Mouse (Mus musculus) myocyte (in vitro differentiated cells): ENCODE results near the gene Xrcc6. TPM values are rescaled to one million over a fixed set of nuclear protein-coding genes. Genes with fewer than 3 reads are reported as not detected.

Experiments used
- H3K27me3 ChIP-seq: one replicate; pipeline ENCODE4 v1.6.1; 2011; ENCODE audit not compliant: control insufficient read depth, insufficient read depth, insufficient read length
- H3K36me3 ChIP-seq: one replicate; pipeline ENCODE4 v1.6.1; 2011; ENCODE audit not compliant: control insufficient read depth, insufficient read depth
- H3K4me2 ChIP-seq: one replicate; pipeline ENCODE4 v1.6.1; 2011; ENCODE audit warnings: low read depth, control low read depth
- H3K4me3 ChIP-seq: one replicate; pipeline ENCODE4 v1.5.1; 2011; ENCODE audit warnings: mild to moderate bottlenecking, control low read depth, moderate library complexity
- H3K79me2 ChIP-seq: one replicate; pipeline ENCODE4 v1.6.1; 2011; ENCODE audit not compliant: control insufficient read depth, insufficient read depth
- H3ac ChIP-seq: one replicate; pipeline ENCODE4 v1.6.1; 2011; ENCODE audit not compliant: control insufficient read depth, insufficient read length
- CEBPB ChIP-seq: IDR thresholded peaks from 2 replicates; pipeline ENCODE4 v1.6.1; 2011; ENCODE audit warnings: mild to moderate bottlenecking, moderate library complexity; ENCODE audit not compliant: poor library complexity, insufficient read depth, severe bottlenecking
- E2F4 ChIP-seq: IDR thresholded peaks from one replicate; pipeline ENCODE4 v1.6.1; 2011; ENCODE audit warnings: mild to moderate bottlenecking, control low read depth, moderate library complexity; ENCODE audit not compliant: insufficient read depth
- MAX ChIP-seq: IDR thresholded peaks from one replicate; pipeline ENCODE4 v1.6.1; 2011; ENCODE audit warnings: low read depth, mild to moderate bottlenecking, control low read depth
- MYOD1 ChIP-seq, 3 experiments: IDR thresholded peaks; one replicate each; pipeline ENCODE4 v1.6.1; 2011; ENCODE audit warnings: control low read depth in 2 of 3, low read depth in 2 of 3, mild to moderate bottlenecking in 2 of 3, moderate library complexity in 1 of 3; ENCODE audit not compliant: insufficient read length in 2 of 3, control insufficient read depth in 1 of 3
- MYOG ChIP-seq, 3 experiments: IDR thresholded peaks; one replicate each; pipeline ENCODE4 v1.6.1; 2011; ENCODE audit warnings: control low read depth in 2 of 3, low read depth in 2 of 3, mild to moderate bottlenecking in 2 of 3; ENCODE audit not compliant: insufficient read length in 2 of 3, control insufficient read depth in 1 of 3, insufficient read depth in 1 of 3
- POLR2A ChIP-seq: IDR thresholded peaks from one replicate; pipeline ENCODE4 v1.6.1; 2011; ENCODE audit warnings: low read depth, mild to moderate bottlenecking, control low read depth, moderate library complexity; ENCODE audit not compliant: insufficient read length
- POLR2AphosphoS2 ChIP-seq: IDR thresholded peaks from one replicate; pipeline ENCODE4 v1.6.1; 2011; ENCODE audit warnings: low read depth, control low read depth; ENCODE audit not compliant: insufficient read length
- REST ChIP-seq: IDR thresholded peaks from one replicate; pipeline ENCODE4 v1.6.1; 2011; ENCODE audit warnings: mild to moderate bottlenecking, control low read depth, moderate library complexity; ENCODE audit not compliant: insufficient read depth, insufficient read length
- SRF ChIP-seq: IDR thresholded peaks from one replicate; pipeline ENCODE4 v1.6.1; 2011; ENCODE audit warnings: low read depth; ENCODE audit not compliant: control insufficient read depth, insufficient read length
- TCF12 ChIP-seq: IDR thresholded peaks from one replicate; pipeline ENCODE4 v1.6.1; 2011; ENCODE audit warnings: mild to moderate bottlenecking, control low read depth; ENCODE audit not compliant: poor library complexity, insufficient read depth, severe bottlenecking
- TCF3 ChIP-seq: IDR thresholded peaks from one replicate; pipeline ENCODE4 v1.6.1; 2011; ENCODE audit warnings: low read depth, control low read depth; ENCODE audit not compliant: insufficient read length
- USF1 ChIP-seq: IDR thresholded peaks from one replicate; pipeline ENCODE4 v1.6.1; 2011; ENCODE audit warnings: low read depth, mild to moderate bottlenecking, control low read depth, moderate library complexity
- polyA plus RNA-seq: library from polyadenylated mRNA; unstranded; fragments of >200 nt; fragmentation: generic; extraction: Trizol; gene quantifications from one replicate; pipeline ENCODE4 v1.2.1, GENCODE M21; 2012; ENCODE audit warnings: missing spikeins

The Xrcc6 gene
- polyA plus RNA-seq = 46.3 TPM

DNA sequence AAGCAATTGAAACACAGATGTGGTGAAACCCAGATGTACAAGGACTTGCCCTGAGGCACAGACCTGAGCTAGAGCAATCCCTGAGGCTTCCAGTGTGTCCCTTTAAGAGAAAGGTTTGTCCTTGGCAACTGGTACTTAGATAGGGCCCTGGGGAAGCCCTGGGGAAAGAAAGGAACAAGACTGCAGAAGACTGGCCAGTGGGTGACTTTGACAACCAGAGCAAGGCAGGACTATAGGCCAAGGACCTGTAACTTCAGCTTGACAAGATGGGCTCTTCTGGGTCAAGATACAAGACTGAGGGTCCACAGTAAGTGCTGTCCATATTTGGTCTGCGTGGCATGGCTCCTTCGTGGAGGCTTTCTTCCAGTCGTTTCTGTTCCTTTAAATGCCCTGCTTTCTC, at the start of gene Xrcc6:
Xrcc6 (plus strand) TSS at position 190 of the 400 bp plus-strand sequence.
- Histone ChIP-seq H3K4me2 (no peak within 1 kb of the TSS), H3ac (no peak within 1 kb of the TSS), H3K27me3 (no peaks in the 10 kb centered on the region), H3K36me3 (no peaks in the 10 kb centered on the region), H3K4me3 (no peak within 1 kb of the TSS), H3K79me2 (no peaks in the 10 kb centered on the region)
- TF ChIP-seq POLR2A (no peak), MYOD1 (IDR thresholded peaks at IDR 0.05; ENCODE audit: control insufficient read depth in 1 of 3, insufficient read length in 2 of 3, low read depth in 2 of 3) (no peak), CEBPB (no peak), TCF3 (no peak), REST (no peak), POLR2AphosphoS2 (no peak), E2F4 (no peak), TCF12 (no peak), MYOG (IDR thresholded peaks at IDR 0.05; ENCODE audit: control insufficient read depth in 1 of 3, insufficient read depth in 1 of 3, insufficient read length in 2 of 3, low read depth in 2 of 3) (no peak), USF1 (no peak), SRF (no peak), MAX (no peak)

GRCm38 (mm10) chr15:81938246-81938645, 49.4 kb upstream of the Xrcc6 start:
- Histone ChIP-seq H3K27me3 (no peaks in the 10 kb centered on the region), H3ac (no peak overlapping the region), H3K4me2 (peak overlapping the region; percentile 82), H3K79me2 (no peaks in the 10 kb centered on the region), H3K4me3 (peak overlapping the region; percentile 33), H3K36me3 (no peaks in the 10 kb centered on the region)
- TF ChIP-seq MAX (no peak), TCF12 (no peak), TCF3 (no peak), POLR2AphosphoS2 (no peak), SRF (no peak), MYOD1 (IDR thresholded peaks at IDR 0.05; ENCODE audit: control insufficient read depth in 1 of 3, insufficient read length in 2 of 3, low read depth in 2 of 3) (no peak), CEBPB (no peak), REST (no peak), POLR2A (no peak), E2F4 (no peak), MYOG (IDR thresholded peaks at IDR 0.05; ENCODE audit: control insufficient read depth in 1 of 3, insufficient read depth in 1 of 3, insufficient read length in 2 of 3, low read depth in 2 of 3) (no peak), USF1 (no peak)

DNA sequence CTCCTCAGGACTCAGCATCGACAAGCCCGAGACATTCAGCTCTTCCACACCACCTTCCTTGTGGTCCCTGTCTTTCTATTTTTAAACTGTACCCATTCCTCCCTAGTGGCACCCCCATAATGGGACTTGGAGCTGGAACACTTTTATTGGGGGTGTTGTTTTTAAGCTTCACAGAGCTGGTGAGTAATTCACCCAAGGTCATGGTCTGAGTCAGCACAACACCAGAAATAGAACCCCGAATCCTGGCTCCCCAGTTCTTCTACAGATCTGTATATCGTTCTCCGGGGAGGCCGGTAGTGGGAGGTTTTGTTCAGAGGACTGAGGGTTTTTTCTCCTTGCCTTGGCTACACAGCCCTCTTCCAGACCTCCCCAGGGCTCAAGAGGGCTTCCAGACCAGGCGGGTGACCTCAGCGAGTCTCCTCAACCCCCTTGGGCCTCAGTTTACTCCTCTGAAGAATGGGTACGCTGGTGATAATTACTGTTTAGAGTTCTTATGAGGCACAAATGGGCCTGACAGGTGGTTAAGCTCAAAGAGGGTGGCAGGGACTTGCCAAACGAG, 48.4 kb upstream of the Xrcc6 start:
- Histone ChIP-seq H3K4me3 (no peak overlapping the region), H3K27me3 (no peaks in the 10 kb centered on the region), H3K36me3 (no peaks in the 10 kb centered on the region), H3K79me2 (no peaks in the 10 kb centered on the region), H3K4me2 (peak overlapping the region; percentile 82), H3ac (no peak overlapping the region)
- TF ChIP-seq E2F4 (no peak), POLR2A (no peak), MYOD1 (IDR thresholded peaks at IDR 0.05; ENCODE audit: control insufficient read depth in 1 of 3, insufficient read length in 2 of 3, low read depth in 2 of 3) (peak in 1 of 3 experiments; percentile 59)

GRCm38 (mm10) chr15:81939774-81940173, 47.9 kb upstream of the Xrcc6 start:
- Histone ChIP-seq H3K4me3 (no peak overlapping the region), H3ac (no peak overlapping the region), H3K79me2 (no peaks in the 10 kb centered on the region), H3K4me2 (peak overlapping the region; percentile 38), H3K36me3 (no peaks in the 10 kb centered on the region), H3K27me3 (no peaks in the 10 kb centered on the region)
- TF ChIP-seq SRF = no peak

GRCm38 (mm10) chr15:81940219-81940618, 47.4 kb upstream of the Xrcc6 start:
- Histone ChIP-seq H3K36me3 (no peaks in the 10 kb centered on the region), H3ac (no peak overlapping the region), H3K4me2 (no peak overlapping the region), H3K79me2 (no peaks in the 10 kb centered on the region), H3K27me3 (no peaks in the 10 kb centered on the region), H3K4me3 (no peak overlapping the region)
- TF ChIP-seq E2F4 (no peak), POLR2AphosphoS2 (no peak), POLR2A (no peak)

GRCm38 (mm10) chr15:81941010-81941409, 46.6 kb upstream of the Xrcc6 start:
- H3K4me3 ChIP-seq = no peak overlapping the region
- H3K36me3 ChIP-seq = no peaks in the 10 kb centered on the region
- TF ChIP-seq E2F4 (no peak), SRF (no peak), REST (no peak), POLR2A (no peak)
- no peaks in the 10 kb centered on the region for H3K27me3 ChIP-seq
- no peaks in the 10 kb centered on the region for H3K79me2 ChIP-seq
- no peak overlapping the region for H3K4me2 ChIP-seq
- H3ac ChIP-seq = no peak overlapping the region
